ENCODE assay signal across 8 mouse cellular contexts in genomic region chr5:111419121-111419881, GRCm38 (mm10). TPM values are rescaled to one million over a fixed set of nuclear protein-coding genes. Genes with fewer than 3 reads are reported as not detected.
A peak's percentile ranks its signal among the peaks of the same experiment; 100 is the strongest.
DNase-seq lines count a peak whose midpoint lies in the region; ATAC-seq and TF ChIP-seq lines count a peak whose summit lies in the region.

No protein-coding gene starts in this region.

- H3K4me2 ChIP-seq in lung, embryonic 14.5 days, result peak overlapping the region; percentile 98
- peak overlapping the region; percentile 75 for H3K4me2 ChIP-seq in limb, embryonic 14.5 days (replicated peaks; ENCODE audit: low read depth, low read length, severe bottlenecking)

- H3K4me3 ChIP-seq in lung, embryonic 14.5 days (ENCODE audit: low read depth, low read length), result peak overlapping the region; percentile 79
- peak overlapping the region; percentile 59 for H3K4me3 ChIP-seq in embryonic fibroblast, embryonic 13.5 days (ENCODE audit: insufficient read depth, low read length)
- H3K4me3 ChIP-seq in limb, embryonic 14.5 days (replicated peaks; ENCODE audit: low read length), result peak overlapping the region; percentile 70
- peak overlapping the region; percentile 10 for H3K4me3 ChIP-seq in small intestine, adult 2 months (ENCODE audit: low read depth, low read length)

- H3K36me3 ChIP-seq in lung, embryonic 14.5 days (ENCODE audit: insufficient read depth), result peaks cover 26% of the 10 kb centered on the region
- H3K36me3 ChIP-seq in limb, embryonic 14.5 days (ENCODE audit: control insufficient read depth, insufficient read depth, low read length), result peaks cover 36% of the 10 kb centered on the region
- H3K36me3 ChIP-seq in small intestine, adult 2 months (ENCODE audit: control insufficient read depth, insufficient read depth, low read length), result no peaks in the 10 kb centered on the region

- H3K27me3 ChIP-seq in lung, embryonic 14.5 days (ENCODE audit: insufficient read depth, low read length), result peaks cover 34% of the 10 kb centered on the region
- peaks cover 28% of the 10 kb centered on the region for H3K27me3 ChIP-seq in limb, embryonic 14.5 days (ENCODE audit: control insufficient read depth, insufficient read depth, low read length)
- peaks cover 38% of the 10 kb centered on the region for H3K27me3 ChIP-seq in small intestine, adult 2 months (ENCODE audit: control insufficient read depth, insufficient read depth, low read length)

- peak overlapping the region; percentile 87 for H3K9ac ChIP-seq in lung, embryonic 14.5 days
- H3K9ac ChIP-seq in limb, embryonic 14.5 days (ENCODE audit: low read depth, low read length, severe bottlenecking), result peak overlapping the region; percentile 90

- peaks cover 24% of the 10 kb centered on the region for H3K4me1 ChIP-seq in lung, embryonic 14.5 days (ENCODE audit: insufficient read depth)
- H3K4me1 ChIP-seq in embryonic fibroblast, embryonic 13.5 days (ENCODE audit: control insufficient read depth, insufficient read depth, low read length), result no peaks in the 10 kb centered on the region
- H3K4me1 ChIP-seq in limb, embryonic 14.5 days (ENCODE audit: control insufficient read depth, insufficient read depth, low read length), result peaks cover 63% of the 10 kb centered on the region
- no peaks in the 10 kb centered on the region for H3K4me1 ChIP-seq in small intestine, adult 2 months (ENCODE audit: control insufficient read depth, insufficient read depth, insufficient read length, low read length)

- H3K27ac ChIP-seq in lung, embryonic 14.5 days (ENCODE audit: low read depth), result no peak overlapping the region
- H3K27ac ChIP-seq in embryonic fibroblast, embryonic 13.5 days (ENCODE audit: insufficient read depth, low read length), result peak overlapping the region; percentile 49
- no peak overlapping the region for H3K27ac ChIP-seq in limb, embryonic 14.5 days (replicated peaks; ENCODE audit: low read depth, low read length)
- no peak overlapping the region for H3K27ac ChIP-seq in small intestine, adult 2 months (ENCODE audit: insufficient read depth, low read depth, low read length)

- no peaks in the 10 kb centered on the region for H3K9me3 ChIP-seq in lung, embryonic 14.5 days (ENCODE audit: low read depth, low read length)
- no peaks in the 10 kb centered on the region for H3K9me3 ChIP-seq in limb, embryonic 14.5 days (ENCODE audit: control insufficient read depth, low read length)

- 11% methylated on average over 42 of the region's 42 CpGs for WGBS in lung, embryonic 14.5 days
- WGBS in limb, embryonic 14.5 days, result 6% methylated on average over 38 of the region's 42 CpGs
- 39% methylated on average over 42 of the region's 42 CpGs for WGBS in small intestine, adult 2 months

- TF ChIP-seq CTCF in lung, embryonic 14.5 days (IDR thresholded peaks at IDR 0.05; ENCODE audit: low read depth), result no peak
- no peak for TF ChIP-seq CTCF in embryonic fibroblast, embryonic 13.5 days (IDR thresholded peaks at IDR 0.05; ENCODE audit: borderline replicate concordance, insufficient read depth, low read length)
- no peak for TF ChIP-seq CTCF in small intestine, adult 2 months (IDR thresholded peaks at IDR 0.05; ENCODE audit: extremely low read depth, insufficient read length, insufficient replicate concordance, low read depth, low read length)

- peak; percentile 47 for DNase-seq in lung, embryonic 14.5 days
- no peak for DNase-seq in lung, postnatal 10 days
- no peak for DNase-seq in limb, embryonic 14.5 days (ENCODE audit: low spot score)
- DNase-seq in spleen, postnatal 4 days (ENCODE audit: low spot score in 2 of 2), result no peak
- DNase-seq in adrenal gland, postnatal 14 days, result no peak
- no peak for DNase-seq in left cerebral cortex, adult 11 months (ENCODE audit: low spot score)

- TF ChIP-seq POLR2A in embryonic fibroblast, embryonic 13.5 days (IDR thresholded peaks at IDR 0.05; ENCODE audit: low read depth, low read length), result no peak
- TF ChIP-seq POLR2A in limb, embryonic 14.5 days (IDR thresholded peaks at IDR 0.05; ENCODE audit: borderline replicate concordance, extremely low read depth, insufficient read depth, insufficient read length), result no peak
- TF ChIP-seq POLR2A in small intestine, adult 2 months (IDR thresholded peaks at IDR 0.05; ENCODE audit: low read depth, low read length), result no peak

- no peak for ATAC-seq in lung, embryonic 14.5 days (ENCODE audit: insufficient read depth)
- no peak for ATAC-seq in limb, embryonic 14.5 days (ENCODE audit: low FRiP score, low read depth)

RNA-seq across cellular contexts. Expression of gene Mn1, which starts 2.1 kb away (rescaled TPM):
- 8.9 and 9.7 TPM in 2 replicates for polyA plus RNA-seq in lung, embryonic 14.5 days (2014; fragmentation: Nextera tagmentation; extraction: Ambion mirVana)
- polyA plus RNA-seq in embryonic fibroblast, embryonic 13.5 days (2011; ENCODE audit: insufficient read length, low read depth, missing spikeins), result 18.9 and 21.7 TPM in 2 replicates
- 11.4 and 16.0 TPM in 2 replicates for polyA plus RNA-seq in limb, embryonic 14.5 days (2012; rRNA removed)
- 18.2 and 21.0 TPM in 2 replicates for polyA plus RNA-seq in limb, embryonic 14.5 days (2014; fragmentation: Nextera tagmentation; extraction: Ambion mirVana)
- polyA plus RNA-seq in small intestine, adult 2 months (2012; rRNA removed), result 1.4 and 2.2 TPM in 2 replicates
- total RNA-seq in adrenal gland, postnatal 14 days (2021), result 4.6 and 5.1 TPM in 2 replicates

Comparison
In these comparisons a context has a peak if more than half of its experiments do, and no peak if none do; other contexts are left out.
1. H3K4me3 ChIP-seq: peak in every context shown above with its lines; median percentile 79 in lung, embryonic 14.5 days; 70 in limb, embryonic 14.5 days; 59 in embryonic fibroblast, embryonic 13.5 days; 10 in small intestine, adult 2 months.